Mouse (Mus musculus) MEL (cell line): Measurements from ENCODE around the gene Dcps.

Source experiments
- EP300 ChIP-seq, 2 experiments: IDR thresholded peaks; 2 replicates each; pipeline ENCODE4 v1.6.1; 2011; ENCODE audit warnings: improper control_type of control experiment in 2 of 2, low read length in 2 of 2, low read depth in 1 of 2, mild to moderate bottlenecking in 1 of 2
- JUND ChIP-seq: IDR thresholded peaks from 2 replicates; pipeline ENCODE4 v1.6.1; 2011; ENCODE audit warnings: low read depth, mild to moderate bottlenecking, improper control_type of control experiment, low read length
- POLR2A ChIP-seq, 2 experiments: IDR thresholded peaks; 2 replicates each; pipeline ENCODE4 v1.6.1; 2011 to 2012; ENCODE audit warnings: low read length in 2 of 2, mild to moderate bottlenecking in 2 of 2, control low read depth in 1 of 2, improper control_type of control experiment in 1 of 2, low read depth in 1 of 2, moderate library complexity in 1 of 2; ENCODE audit not compliant: control insufficient read depth in 1 of 2, insufficient read depth in 1 of 2, poor library complexity in 1 of 2
- TCF12 ChIP-seq: IDR thresholded peaks from 2 replicates; pipeline ENCODE4 v1.6.1; 2014; ENCODE audit warnings: low read depth, mild to moderate bottlenecking, inconsistent platforms, low read length, improper control_type of control experiment, moderate library complexity

DNA sequence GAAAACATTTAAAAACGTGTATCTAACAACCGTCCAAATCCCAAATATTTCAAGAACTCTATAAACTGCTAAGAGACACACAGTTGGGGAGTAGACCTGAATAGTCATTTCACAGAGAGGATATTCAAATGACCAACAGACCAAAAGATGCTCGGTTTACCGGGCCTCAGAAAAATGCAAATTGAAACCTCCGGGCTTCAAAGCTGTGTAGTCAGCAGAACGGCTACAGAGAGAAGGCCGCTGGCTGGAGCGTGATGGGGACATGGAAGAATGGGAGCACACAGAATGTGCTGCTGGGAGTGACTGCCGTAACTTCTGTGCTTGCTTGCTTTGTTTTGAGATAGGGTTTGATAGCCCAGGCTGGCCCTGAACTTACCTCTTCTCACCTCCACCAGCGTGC is 22.5 kb upstream of the Dcps start:
- TF ChIP-seq JUND (no peak), POLR2A (IDR thresholded peaks at IDR 0.05; ENCODE audit: control insufficient read depth in 1 of 2, insufficient read depth in 1 of 2, low read depth in 1 of 2, low read length in 2 of 2, poor library complexity in 1 of 2) (no peak), EP300 (IDR thresholded peaks at IDR 0.05; ENCODE audit: low read depth in 1 of 2, low read length in 2 of 2) (no peak), TCF12 (no peak)
